Mouse (Mus musculus): ENCODE measurements around the gene Dis3l2.

Dis3l2 gene

GRCm38 (mm10) chr1:86733160-86733821 lies 29.7 kb downstream of the Dis3l2 start:
- no peak for DNase-seq (ENCODE audit: low read depth, low spot score)

DNA sequence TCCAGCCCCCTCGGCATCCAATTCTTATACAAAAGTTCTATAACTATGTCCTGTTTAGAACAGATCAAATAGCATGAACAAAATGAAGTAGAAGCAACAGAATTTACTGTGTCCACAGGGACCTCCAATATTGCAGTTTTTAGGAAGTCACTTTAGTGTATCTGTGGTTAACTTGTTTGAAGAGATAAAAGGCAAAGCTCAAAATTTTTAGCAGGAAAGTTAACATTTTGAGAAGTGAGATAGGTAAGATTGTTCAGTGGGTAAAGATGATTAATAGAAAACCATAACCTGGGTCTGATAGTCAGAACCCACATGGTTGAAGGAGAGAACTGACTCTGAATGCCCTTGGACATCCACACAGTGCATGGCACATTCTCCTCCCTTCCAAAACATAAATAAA lies 32.8 kb downstream of the Dis3l2 start:
- no peak for DNase-seq (ENCODE audit: low read depth, low spot score)

DNA sequence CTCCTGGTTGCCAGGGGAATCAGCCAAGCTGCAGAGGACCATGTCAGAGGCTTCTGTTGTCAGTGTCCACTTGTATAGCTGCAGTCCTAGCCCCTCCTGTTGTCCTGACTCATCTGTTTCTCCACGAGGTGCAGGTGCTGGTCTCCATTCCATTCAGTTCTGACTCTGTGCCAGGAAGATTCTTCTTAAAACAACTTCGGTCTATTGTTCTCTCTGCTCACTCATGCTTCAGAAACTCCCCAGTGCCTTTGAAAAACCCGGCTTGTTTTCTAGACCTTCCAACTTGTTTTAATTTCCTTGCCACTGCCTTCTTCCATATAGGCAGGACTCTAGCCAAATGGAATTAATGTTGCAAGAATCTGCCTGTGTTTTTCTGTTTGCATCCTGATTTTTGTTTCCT lies 39.3 kb downstream of the Dis3l2 start:
- peak; percentile 10 for DNase-seq (ENCODE audit: low read depth, low spot score)

DNA sequence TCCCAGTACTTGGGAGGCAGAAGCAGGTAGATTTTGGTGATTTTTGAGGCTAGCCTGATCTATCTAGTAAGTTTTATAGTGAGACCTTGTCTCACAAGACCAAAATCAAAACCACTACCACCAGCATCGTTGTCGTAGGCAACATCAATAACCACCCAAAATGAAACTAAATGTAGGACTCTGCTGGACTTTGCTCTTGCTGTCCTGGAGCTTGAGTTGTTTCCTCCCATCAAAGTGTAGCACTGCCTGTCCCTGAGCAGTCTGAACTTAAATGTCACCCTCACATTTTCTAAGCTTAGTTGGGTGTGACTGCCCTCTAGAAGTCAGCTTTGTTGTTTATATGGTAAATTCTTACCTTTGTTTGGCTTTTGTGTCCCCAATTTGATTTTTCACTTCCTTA lies 43.4 kb downstream of the Dis3l2 start:
- DNase-seq (ENCODE audit: low read depth, low spot score) = no peak

DNA sequence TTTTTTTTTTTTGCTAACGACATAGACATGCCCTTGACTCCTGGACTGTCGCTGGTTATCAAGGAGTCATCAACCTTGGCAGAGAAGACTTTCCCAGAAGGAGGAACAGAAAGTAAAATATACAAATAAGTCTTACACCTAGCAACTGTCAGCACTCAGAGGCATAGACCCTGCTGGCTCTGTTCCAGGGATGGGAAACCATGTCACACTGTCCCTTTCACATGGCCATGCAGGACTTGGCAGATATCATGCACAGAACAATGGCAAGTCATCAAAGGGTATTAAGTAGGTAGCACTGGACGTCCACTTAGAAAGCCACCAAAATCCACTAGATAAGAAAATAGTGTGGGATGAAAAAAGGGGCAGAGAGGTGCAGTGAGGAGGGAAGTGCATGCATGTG lies 46.5 kb downstream of the Dis3l2 start:
- DNase-seq (ENCODE audit: low read depth, low spot score) = no peak

DNA sequence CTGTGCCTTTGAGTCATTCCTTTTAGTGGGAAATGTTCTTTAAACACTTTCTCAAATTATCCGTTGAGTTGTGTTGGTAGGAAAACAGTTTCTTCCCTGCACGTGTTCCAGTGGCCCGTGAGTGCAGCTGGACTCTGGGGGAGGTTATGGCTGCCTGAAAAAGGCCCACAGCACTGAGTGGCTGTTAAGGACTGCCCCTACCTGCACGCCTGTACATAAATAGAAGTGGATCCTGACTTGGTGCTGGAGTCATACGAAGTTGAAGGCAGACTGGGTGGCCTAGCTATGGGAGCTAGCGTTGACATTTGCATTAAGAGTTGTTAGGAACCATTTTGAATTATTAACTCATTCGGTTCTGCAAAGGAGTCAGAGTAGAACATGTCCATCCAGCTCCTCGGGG lies 49.8 kb downstream of the Dis3l2 start:
- DNase-seq (ENCODE audit: low read depth, low spot score) = no peak

GRCm38 (mm10) chr1:86754335-86754734 lies 50.7 kb downstream of the Dis3l2 start:
- DNase-seq (ENCODE audit: low read depth, low spot score) = no peak

DNA sequence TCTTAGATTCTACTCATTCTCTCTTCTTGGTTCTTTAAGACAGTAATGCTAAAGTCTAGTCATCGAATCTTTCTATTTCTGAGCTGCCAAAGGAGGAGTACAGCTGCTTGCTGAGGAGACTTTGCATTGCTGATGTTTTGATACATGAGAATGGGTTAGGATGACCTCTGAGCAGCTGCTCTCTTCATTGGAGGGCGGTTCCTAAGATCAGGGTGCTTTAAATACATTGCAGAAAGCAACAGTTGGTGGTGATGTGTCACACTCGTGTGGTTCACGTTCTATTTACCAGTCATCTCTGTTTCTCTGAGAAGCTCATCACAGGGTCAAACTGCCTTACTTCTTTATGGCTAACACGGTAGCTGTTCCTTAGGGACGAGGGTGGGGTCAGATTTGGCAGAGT lies 54.5 kb downstream of the Dis3l2 start:
- DNase-seq (ENCODE audit: low read depth, low spot score) = peak; percentile 19

GRCm38 (mm10) chr1:86762161-86762560 lies 58.6 kb downstream of the Dis3l2 start:
- no peak for DNase-seq (ENCODE audit: low read depth, low spot score)

GRCm38 (mm10) chr1:86801241-86801640 lies 97.6 kb downstream of the Dis3l2 start:
- DNase-seq (ENCODE audit: low read depth, low spot score) = no peak

DNA sequence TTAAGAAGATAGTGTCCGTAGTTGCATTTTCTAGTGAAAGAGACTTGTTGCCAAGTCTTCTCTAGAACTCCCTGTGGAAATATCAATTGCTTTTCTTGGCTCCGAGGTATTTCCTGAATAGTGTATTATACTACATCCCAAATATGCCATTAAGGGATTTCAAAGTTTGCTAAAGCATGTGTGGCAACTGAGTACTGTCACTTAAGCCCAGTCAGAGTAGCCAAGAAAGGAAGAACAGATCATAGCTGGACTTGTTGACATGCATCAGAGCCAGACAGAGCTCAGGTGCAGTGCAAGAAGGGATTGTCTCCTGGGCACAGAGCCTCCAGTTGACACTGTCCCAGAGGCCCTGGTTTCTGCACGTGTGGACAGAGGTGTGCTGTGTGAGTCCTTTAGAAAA lies 108.1 kb downstream of the Dis3l2 start:
- DNase-seq (ENCODE audit: low read depth, low spot score) = no peak

GRCm38 (mm10) chr1:86822266-86822665 lies 118.7 kb downstream of the Dis3l2 start:
- no peak for DNase-seq (ENCODE audit: low read depth, low spot score)

- peak; percentile 8 for DNase-seq (ENCODE audit: low read depth, low spot score)
Observed at GRCm38 (mm10) chr1:86834351-86834987, 130.9 kb downstream of the Dis3l2 start.

- DNase-seq (ENCODE audit: low read depth, low spot score) = peak; percentile 72
Observed at GRCm38 (mm10) chr1:86834988-86835387, 131.4 kb downstream of the Dis3l2 start.

GRCm38 (mm10) chr1:86850754-86851153 lies 147.1 kb downstream of the Dis3l2 start:
- no peak for DNase-seq (ENCODE audit: low read depth, low spot score)

DNA sequence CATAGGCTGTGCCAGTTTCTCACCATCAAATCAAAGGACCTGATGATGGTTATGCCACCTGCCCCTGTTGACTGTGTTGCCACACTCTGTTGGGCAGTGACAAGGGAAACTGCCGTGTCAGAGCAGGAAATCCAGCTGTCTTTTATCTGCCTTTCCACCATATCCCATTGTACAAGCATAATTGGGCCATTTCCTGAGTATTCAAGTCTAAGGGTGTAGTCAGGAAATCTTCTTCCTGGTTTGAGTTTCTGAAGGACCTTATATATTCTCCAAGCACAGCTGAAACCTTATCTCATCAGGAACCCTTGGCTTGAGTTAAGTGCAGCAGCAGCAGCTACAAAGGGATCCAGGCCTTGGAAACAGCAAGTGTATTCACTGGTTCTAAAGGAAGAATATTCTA lies 155.3 kb downstream of the Dis3l2 start:
- no peak for DNase-seq (ENCODE audit: low read depth, low spot score)

DNA sequence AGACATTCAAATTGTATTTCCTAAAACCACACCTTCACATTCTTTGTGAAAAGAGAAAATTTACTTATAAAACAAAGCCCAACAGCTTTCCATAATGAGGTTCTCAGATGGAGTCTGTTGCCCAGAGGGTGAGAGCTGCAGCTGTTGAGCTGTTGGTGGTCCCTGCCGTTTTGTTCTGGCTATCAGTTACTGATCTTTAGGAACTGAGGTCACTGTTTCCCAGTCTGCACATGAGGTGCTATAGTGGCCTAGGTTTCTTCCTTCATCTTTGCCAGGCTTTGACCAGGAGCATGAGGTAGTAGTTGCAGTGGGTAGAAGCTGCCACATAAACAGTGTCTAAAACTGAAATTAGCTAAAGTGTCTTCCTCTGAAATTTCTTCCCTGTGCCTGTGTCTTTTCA lies 155.8 kb downstream of the Dis3l2 start:
- no peak for DNase-seq (ENCODE audit: low read depth, low spot score)

- DNase-seq (ENCODE audit: low read depth, low spot score) = no peak
Observed at GRCm38 (mm10) chr1:86873745-86874144, 170.1 kb downstream of the Dis3l2 start.

DNA sequence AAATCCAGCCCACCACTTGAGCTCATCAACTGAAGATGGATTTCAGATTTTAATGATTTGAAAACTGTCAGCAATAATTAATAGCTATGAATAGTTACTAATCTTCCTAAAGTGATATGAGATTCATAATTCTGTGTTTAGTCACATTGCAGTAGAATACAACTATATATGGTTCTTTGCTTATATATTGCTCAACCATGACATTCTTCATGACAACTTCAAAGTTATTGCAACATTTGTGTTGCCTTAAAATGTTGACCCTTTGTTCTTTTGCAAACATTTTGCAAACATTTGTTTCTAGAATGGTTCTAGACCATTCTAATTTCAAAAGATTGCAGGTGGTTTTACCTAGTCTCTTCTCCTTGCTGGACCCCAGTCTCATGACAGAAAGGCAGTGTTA lies 175.1 kb downstream of the Dis3l2 start:
- DNase-seq (ENCODE audit: low read depth, low spot score) = no peak

DNA sequence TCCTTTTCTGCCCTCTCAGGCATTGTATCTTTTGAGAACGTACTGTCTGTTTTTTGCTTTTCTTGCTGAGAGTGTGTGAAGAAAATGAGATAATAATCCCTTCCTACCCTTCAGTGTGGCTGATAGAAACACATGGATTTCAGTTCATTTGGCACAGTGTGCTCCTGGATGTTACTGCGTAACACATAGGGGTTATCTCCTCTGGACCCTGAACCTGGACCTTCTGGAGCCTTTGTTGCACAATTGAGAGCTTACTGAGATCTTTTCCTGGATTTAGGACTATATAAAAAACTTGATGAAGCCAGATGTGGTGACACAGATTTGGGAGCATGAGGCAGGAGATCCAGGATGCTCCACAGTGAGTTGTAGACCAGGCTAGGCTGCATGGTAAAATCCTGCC lies 175.9 kb downstream of the Dis3l2 start:
- no peak for DNase-seq (ENCODE audit: low read depth, low spot score)

DNA sequence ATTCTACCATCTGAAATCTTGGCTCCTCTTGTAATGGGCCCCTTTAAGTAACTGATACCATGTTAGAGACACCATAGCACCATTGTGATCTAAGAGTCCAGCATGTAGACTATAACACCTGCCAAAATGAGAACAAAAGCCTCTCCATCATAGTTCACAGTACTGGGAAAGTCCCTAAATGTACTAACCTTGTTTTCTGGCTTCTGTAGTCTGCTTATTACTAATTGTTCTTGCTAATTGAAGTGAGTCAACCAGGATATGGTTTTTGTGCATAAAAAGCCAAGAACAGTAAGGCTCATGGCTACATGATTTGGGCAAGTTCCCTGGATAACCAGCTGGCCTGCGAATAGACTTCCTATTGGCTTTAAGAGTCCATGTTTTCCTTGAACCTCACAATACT lies 183.5 kb downstream of the Dis3l2 start:
- no peak for DNase-seq (ENCODE audit: low read depth, low spot score)

DNA sequence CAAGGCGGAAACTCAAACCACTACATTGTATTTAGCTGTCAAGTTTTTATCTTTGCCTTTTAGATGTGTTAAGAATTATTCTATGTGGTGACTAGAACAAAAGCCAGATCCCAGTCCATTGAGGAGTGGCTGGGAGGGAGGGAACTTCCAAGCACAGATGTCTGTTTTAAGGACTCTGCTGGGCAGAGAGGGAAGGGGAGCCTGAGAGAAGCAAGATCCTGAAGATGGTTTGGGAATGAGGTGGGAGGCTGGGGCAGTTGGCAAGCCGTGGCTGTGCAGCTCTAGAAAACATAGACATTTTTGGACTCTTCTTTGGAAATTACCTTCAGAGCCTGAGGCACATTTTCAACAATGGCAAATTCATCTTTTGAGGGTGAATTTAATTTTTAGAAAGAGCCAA lies 208.9 kb downstream of the Dis3l2 start:
- DNase-seq (ENCODE audit: low read depth, low spot score) = peak; percentile 37

GRCm38 (mm10) chr1:86913896-86914295 lies 210.3 kb downstream of the Dis3l2 start:
- peak; percentile 72 for DNase-seq (ENCODE audit: low read depth, low spot score)

DNA sequence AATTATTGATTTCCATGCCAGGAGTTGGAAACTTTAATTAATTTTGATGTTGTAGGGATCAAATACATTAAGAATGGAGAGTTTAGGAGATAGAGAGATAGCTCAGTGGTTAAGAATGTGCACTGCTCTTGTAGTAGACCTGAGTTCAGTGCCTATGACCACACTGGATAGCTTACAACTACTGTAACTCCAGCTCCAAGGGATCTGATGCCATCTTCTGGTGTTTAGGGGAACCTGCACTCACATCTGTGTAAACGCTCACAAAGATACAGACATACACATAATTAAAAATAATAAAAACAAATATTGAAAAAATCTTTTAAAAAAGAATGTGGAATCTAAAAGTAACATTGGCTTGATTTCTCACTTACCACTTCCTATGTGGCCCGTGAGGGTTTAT lies 211.1 kb downstream of the Dis3l2 start:
- no peak for DNase-seq (ENCODE audit: low read depth, low spot score)

Measured in brain, adult 2 months (tissue).